Mouse (Mus musculus) gonadal fat pad, adult 2 months (tissue): ENCODE measurements around the gene Cenpi. TPM values are rescaled to one million over a fixed set of nuclear protein-coding genes. Genes with fewer than 3 reads are reported as not detected.
"Not testable (repeated sequence)": the region's sequence is repeated elsewhere in the genome, so short reads cannot be mapped to it uniquely, and the experiment has no call there.

Source experiments
- DNase-seq: peaks from one replicate; pipeline ENCODE4 v3.0.0-alpha.2; 2012; ENCODE audit warnings: low read depth
- polyA plus RNA-seq: library from polyadenylated mRNA; depleted of rRNA; stranded (reverse); fragments of >200 nt; gene quantifications from 2 replicates; pipeline ENCODE4 v1.2.3, GENCODE M21; 2012; rRNA removed

Cenpi gene
- 0.27 and 0.43 TPM in 2 replicates for polyA plus RNA-seq

DNA sequence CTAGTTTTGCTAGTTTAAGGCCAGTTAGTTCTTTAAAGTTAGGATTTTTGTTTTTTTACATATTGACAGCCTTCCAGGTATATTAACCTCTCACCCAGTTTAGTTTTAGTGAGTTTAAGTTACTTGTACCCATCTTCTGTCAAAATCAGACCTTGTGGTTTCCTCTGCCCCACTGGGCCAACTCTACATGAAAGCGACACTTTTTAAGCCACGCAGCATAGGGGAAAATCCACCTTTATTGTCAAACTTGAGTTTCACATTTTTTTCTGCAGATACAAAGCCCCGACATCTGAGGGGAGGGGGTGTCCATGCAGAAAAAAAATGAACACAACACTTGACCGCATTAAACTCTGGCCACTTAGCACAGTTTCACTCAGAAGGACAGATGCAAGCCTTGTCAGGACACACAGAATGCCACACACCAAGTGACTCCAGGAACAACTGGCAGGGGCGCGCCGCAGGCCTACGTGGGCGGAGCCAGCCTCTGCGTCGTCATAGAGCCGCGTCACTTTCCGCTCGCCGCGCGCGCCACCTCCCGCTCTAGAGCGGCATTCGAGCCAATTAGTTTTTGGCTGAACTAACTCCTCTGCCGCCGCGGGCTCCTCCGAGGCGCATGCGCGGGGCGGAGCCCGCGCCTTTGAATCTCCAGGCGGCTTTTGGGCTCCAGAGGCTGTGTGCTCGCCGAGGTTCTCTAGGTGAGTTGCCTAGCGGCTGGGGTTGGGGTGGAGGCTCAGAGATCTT lies at the start of gene Cenpi:
TSS of gene Cenpi (plus strand) at position 551 of the 741 bp plus-strand sequence.
- no peak for DNase-seq

DNA sequence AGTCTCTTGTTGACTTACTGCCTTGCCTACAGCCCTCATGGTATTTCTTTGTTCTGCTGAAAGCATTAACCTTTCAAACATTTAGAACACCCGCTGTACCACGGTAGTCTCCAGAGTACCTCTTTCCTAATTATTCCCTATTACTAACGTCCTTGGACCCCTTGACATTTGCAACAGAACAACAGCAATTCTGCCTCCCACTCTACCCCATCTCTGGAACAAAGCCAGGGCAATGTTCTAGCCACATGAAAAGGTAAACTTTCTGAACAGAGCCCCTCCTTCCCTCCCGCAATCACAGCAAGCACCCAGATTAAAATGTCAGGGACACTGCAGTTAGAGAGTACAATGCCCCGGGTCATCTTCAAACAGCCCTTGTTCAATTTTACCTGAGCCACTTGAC lies 46.7 kb upstream of the Cenpi start:
- DNase-seq, result no peak

DNA sequence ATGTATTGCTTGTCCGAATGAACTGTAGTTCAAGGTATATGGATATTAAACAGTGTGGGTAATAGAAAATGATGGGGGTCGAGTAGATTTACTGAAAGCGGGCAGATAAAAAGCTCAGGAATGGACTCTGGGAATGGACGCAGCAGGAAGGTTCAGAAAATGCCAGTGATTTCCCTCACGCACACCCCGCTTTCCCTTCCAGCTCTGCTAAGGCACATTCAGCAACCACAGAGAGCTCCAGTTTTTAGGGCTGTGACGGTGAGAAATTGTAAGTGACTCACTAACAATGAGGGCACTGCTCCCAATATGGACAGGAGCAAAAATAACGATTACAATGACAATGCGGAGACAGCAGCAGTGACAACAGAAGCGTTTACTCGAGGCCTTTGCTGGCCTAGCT lies 45.8 kb upstream of the Cenpi start:
- DNase-seq, result no peak

DNA sequence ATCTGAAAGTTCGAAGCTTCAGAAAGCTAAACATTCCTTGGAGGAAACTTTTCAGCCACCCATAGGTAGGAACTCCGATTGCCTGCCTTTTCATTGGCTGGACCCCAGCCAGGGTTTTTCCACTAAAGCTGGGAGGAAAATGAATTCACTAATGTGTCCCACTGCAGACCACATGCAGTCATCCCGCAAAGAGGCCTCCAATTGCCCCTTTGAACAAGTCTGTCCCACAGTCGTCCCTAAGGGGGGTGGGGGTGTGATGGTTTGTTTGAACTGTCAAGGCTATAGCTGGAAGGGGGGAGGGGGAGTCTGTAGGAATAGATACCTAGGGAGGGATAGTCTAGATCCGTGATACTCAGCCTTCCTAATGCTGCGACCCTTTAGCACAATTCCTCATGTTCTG lies 32.2 kb upstream of the Cenpi start:
- no peak for DNase-seq

DNA sequence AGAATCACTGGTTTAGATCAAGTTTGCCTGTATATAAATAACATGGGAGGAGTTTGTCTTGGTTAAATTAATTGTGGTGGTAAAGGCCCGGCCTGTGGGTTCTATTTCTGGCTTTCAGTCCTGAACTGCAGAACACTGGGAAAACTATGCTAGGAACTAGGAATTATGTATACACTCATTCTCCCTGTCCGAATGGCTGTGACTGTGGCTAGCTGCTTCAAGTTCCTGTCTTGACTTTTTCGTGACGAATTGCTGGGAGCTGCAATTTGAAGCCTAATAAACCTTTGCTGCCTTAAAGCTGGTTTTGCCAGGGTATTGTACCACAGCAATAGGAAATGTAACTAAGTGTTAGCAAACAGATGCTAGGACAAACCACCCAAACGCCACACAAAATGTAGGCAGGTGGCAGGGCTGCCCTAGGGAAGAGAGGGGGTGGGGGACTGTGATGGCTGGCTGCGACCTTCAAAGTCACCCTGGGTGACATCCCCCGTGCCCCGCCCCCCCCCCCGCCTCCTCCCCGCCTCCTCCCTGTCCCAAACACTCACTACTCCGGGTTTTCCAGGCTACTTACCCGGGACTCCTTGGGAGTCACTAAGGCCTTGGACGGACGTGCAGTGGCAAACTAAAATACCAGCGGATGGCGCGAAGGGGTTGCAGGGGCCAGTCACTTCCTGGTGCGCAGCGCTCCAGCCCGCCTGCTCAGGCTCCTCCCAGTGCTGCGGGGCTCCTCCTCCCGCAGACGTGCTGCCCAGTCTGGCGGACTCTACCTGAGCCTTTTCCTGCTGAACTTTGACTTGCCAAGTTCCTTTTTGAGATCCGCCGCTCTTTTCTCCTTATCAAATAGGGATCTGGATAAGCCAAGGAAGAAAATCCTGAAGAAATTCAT lies 31.4 kb upstream of the Cenpi start, which contains the start of gene Trmt2b:
TSS of gene Trmt2b (minus strand) at position 710 of the 886 bp plus-strand sequence.
- DNase-seq, result no peak

DNA sequence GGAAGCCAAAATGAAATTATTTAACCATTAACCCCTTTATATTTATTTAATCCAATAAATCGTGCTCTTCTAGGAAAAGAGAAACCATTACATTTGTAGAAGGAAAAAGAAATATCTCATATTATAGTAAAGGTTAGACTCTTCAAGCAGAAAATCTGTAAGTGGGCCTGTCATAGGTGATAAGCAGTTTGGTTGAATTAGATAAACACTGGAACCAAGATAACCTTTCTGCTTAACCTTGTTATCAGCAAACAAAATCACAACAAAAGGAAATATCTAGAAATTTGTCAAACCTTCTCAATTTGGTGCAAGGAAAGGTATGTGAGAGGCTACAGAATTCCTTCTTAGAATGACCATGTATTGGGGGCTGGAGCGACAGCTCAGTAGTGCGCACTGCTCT lies 27.4 kb upstream of the Cenpi start:
- DNase-seq, result no peak

DNA sequence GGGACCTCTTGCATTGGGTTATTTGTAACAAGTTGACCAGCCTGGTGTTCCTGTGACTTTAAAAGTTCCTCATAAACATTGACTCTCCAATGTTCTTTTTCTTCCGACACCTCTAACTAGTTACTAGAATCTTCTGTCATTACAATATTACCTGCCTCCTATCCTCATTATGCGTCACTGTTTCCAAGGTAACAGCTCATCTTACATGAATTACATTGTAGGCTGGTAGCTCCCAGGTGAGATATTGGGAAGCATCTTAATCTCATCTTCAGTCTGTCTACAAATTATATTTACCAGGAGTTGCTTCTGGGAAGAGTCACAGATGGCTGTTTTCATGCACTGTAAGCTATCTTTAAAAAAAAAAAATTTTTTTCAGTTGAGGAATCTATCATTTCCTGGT lies 22.8 kb upstream of the Cenpi start:
- no peak for DNase-seq

GRCm38 (mm10) chrX:134285791-134286190 lies 22.1 kb upstream of the Cenpi start:
- DNase-seq, result no peak

DNA sequence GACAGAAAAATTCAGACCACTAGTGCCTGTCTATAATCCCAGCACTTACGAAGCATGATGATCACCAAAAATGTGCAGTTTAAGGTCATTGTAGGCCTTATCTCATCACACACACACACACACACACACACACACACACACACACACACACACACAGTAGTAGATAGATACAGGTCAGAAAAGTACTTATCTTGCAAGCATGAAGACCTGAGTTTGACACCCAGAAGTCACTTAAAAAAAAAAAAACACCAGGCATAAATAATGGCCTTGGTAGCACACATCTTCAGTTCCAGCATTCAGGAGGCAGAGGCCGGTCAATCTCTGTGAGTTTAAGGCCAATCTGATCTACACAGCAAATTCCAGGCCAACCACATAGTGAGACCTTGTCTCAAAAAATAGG lies 20.6 kb upstream of the Cenpi start:
- DNase-seq, result no peak

DNA sequence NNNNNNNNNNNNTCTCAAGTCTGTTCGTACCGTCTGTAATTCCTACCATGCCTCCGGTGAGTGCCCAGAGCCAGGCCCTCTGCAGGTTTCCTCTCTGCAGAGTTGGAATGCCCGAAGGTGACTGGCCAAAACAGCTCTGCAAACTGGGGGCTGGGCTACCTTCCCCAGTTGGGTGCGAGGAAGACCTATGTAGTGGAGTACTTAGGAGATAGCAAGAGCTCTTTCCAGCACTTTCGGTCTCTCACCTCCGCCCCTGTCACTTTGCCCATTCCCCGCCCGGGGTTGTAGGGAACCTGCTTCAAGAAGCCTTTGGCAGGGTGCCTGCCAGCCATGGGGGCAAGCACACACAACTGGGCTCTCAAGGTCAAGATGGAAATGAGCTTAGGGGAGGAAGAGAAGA lies 11.6 kb upstream of the Cenpi start:
- DNase-seq, result no peak

DNA sequence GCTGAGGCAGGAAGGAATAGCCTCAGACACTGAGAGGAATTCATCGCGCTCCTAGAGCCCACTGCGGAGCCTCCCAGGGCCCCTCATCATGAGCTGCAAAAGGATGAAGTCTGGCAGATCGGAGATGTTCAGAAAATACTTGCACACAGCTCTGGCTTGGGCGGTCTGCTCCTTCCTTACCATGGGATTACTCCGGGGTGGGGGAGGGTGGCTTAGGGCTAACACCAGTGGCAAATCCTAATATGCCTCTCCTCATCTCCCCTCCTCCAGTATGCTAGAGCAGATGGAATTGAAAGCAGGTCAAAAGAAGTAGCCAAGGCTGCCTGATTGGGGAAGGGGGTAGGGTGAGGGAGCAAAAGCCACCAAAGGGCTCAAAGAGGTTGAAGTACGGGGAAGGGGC lies 11.1 kb upstream of the Cenpi start:
- no peak for DNase-seq

DNA sequence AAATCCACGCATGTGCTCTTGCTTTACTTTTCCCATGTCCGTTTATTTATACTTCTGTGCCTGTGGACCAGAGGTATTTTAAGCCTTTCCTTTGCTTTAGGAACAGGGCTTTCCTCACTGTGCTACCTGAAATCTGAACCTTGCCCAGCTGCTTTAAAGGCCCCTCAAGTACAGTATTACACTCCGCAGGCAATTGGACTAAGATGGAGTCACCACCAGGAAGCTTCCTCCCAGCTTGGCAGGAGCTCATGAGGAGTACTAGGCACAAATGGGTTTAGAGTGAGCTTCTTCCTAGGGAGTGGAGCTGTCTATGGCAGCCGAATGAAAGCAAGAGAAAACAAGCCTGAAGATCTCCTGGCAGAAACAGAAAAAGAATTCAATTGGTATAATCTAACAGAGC lies 10.7 kb upstream of the Cenpi start:
- DNase-seq, result no peak

- no peak for DNase-seq
These were observed 7.7 kb upstream of the Cenpi start for GRCm38 (mm10) chrX:134300219-134300618.

- DNase-seq, result no peak
These were observed 4.6 kb upstream of the Cenpi start for GRCm38 (mm10) chrX:134303287-134303686.

- DNase-seq, result no peak
These were observed 371 bp downstream of the Cenpi start for GRCm38 (mm10) chrX:134308275-134308634.

GRCm38 (mm10) chrX:134311193-134311592 lies 3.3 kb downstream of the Cenpi start:
- DNase-seq, result not testable (repeated sequence)

DNA sequence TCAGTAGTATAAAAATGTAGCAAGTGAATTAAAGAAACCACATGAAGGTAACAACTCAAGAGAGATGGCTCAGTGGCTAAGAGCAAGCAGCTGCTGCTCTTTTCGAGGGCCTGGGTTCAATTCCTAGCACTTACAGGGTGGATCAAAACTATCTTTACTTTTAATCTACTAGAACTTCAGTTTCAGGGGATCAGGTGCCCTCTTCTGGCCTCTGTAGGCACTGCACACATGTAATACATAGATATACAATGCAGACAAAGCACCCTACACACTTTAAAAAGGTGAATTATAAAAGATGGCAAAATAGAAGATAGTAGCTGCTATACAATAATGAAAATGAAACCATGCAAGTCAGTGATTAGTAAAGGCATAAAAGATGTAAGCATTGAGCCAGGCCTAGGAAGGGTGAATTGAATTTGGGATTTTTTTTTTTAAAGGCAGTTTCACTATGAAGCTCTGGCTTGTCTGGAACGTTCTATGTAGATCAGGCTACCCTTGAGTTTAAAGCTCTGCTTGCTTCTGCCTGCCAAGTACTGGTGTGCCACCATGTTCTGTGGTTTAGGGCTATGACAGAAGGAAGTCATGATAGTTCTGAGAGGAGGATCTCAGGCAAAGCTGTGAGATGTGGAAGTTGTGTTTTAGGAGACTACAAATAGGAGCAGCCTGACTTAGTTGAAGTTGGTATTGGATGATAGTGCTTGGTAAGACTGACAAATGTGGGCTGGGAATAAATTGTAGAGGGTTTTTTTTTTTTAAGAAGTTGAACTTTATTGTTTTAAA lies 11.5 kb downstream of the Cenpi start:
- no peak for DNase-seq

DNA sequence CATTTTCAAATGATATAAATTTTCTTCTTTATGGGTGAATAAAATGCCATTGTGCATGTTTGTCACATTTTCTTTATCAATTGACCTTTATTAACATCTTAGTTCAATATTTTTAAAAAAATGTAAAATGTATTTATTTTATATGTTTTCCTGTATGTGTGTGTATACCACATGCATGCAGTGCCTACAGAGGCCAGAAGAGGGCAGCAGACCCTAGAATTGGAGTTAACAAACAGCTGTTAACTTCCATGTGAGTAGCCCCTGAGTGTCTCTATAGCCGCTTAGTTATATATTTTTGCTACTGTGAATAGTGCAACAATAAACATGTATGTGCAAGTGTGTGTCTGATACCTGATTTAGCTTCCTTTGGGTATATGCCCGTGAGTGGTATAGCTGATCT lies 25.4 kb downstream of the Cenpi start:
- DNase-seq, result no peak

DNA sequence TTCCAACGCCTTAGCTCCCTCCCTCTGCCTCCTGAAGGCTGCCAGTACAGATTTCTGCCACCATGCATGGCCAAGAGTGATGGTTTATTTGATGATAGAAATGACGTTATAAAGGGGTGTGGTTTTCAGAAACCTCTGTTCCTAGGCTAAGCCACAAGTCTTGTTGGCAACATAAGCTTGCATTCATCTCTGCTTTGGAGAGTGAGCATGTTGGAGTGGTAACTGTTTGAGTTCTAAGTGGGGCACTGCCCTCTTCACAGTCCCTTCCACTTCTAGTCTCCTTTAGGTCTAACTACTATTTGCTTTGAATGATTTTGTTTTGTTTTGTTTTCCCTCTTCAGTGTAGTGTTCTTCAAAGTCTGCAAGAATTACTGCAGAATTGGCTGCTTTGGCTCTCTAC lies 34.9 kb downstream of the Cenpi start:
- no peak for DNase-seq

DNA sequence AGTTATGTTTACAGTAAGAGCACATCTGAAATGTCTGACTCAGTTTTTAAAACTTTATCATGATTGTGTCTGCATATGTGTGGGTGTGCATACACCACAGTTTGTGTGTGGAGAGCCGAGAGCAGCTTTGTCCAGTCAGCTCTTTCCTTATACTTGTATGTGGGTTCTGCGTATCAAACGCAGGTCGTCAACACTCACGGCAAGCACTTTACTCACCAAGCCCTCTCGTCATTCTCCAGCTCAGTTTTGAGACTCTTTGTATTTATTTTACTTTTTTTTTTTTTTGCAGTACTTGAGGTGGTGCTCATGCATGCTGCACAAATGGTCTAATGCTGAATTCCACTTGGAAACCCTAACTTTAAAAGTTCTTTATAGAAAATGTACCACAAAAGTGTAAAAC lies 42.3 kb downstream of the Cenpi start:
- no peak for DNase-seq

DNA sequence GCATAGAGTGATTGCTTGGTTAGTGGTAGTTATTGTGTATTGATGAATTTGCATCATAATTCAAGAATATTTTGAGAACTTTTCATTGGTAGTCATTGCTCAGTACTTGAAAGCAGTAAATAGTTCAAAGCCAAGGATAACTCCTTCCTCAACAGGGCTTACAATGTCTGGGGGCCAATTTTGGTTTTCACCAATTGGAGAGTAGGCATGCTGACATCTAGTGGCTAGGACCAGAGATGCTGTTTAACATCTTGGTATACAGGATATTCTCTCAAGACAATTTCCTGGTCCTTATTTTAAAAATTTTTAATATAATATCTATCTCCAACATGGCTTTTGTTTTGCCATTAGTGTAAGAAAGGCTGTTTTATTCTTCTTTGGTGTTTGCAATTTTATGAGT lies 46.0 kb downstream of the Cenpi start:
- no peak for DNase-seq

DNA sequence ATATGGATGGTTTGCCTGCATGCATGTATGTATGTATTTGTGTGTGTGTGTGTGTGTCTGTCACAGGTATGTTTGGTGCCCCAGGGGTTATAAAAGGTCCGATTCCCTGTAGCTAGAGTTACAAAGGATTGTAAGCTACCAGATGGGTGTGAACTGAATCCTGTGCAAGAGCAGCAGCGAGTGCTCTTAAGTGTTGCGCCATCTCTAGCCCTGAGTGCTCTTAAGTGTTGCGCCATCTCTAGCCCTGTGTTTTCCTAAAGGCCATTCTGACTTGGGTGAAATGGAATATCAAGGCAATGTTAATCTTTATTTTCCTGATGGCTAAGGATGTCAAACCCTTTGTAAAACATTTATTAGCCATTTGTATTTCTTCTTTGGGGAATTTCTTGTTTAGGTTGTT lies 51.5 kb downstream of the Cenpi start:
- DNase-seq, result no peak
